Comparison of ENCODE assay signal across 8 mouse cellular contexts in the genomic region with DNA sequence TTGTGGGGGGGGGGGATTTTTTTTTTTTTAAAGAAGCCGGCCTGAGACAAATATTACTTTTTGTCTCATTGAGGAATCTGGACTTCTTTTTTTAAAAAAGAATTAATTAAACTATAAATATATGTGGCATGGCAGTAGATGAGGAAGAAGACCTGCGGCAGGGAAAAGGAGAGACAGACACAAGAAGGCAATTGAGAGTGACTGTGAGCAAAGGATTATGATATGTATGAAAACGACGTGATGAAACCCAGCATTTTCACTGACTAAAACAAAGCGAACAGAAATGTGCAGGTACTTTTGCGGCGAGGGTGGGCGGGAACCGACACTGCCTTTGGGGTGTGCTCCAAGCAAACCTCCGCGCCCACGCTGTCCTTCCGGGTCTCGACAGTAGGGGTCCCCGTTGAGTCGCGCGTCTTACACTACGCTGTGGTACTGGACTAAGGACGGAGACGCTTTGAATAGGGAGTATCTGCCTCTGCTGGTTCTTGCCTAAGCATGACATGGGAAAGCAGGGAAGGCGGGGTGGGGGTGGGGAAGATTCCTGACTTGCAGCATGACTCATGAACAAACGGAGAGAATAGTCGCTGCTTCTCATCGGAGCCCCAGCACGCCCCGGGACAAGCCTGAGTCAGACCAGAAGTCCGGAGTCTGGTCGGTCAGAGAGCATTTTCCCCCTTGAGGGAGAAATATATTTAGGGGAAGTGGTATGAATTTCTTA. TPM values are rescaled to one million over a fixed set of nuclear protein-coding genes. Genes with fewer than 3 reads are reported as not detected.
A peak's percentile ranks its signal among the peaks of the same experiment; 100 is the strongest.
DNase-seq lines count a peak whose midpoint lies in the region; ATAC-seq lines count a peak whose summit lies in the region.

No protein-coding gene starts in this region.

- ATAC-seq in hindbrain, embryonic 11.5 days (ENCODE audit: low FRiP score): peak; percentile 97

- H3K4me3 ChIP-seq in hindbrain, embryonic 11.5 days (ENCODE audit: low read depth, low read length): no peak overlapping the region

- no peaks in the 10 kb centered on the region for H3K27me3 ChIP-seq in hindbrain, embryonic 11.5 days (ENCODE audit: control insufficient read depth, insufficient read depth, low read length)

- H3K36me3 ChIP-seq in hindbrain, embryonic 11.5 days (ENCODE audit: control insufficient read depth, insufficient read depth, low read length): no peaks in the 10 kb centered on the region

- H3K4me1 ChIP-seq in hindbrain, embryonic 11.5 days (replicated peaks; ENCODE audit: control insufficient read depth, insufficient read depth, low read length): no peaks in the 10 kb centered on the region

- peak overlapping the region; percentile 34 for H3K4me2 ChIP-seq in hindbrain, embryonic 11.5 days (replicated peaks; ENCODE audit: low read depth, low read length)

- 7% methylated on average over 29 of the region's 29 CpGs for WGBS in hindbrain, embryonic 11.5 days

- no peak overlapping the region for H3K27ac ChIP-seq in hindbrain, embryonic 11.5 days (ENCODE audit: low read depth, low read length)

- no peak overlapping the region; the same call in 1 of the 2 replicates for H3K9ac ChIP-seq in hindbrain, embryonic 11.5 days (ENCODE audit: low read depth, low read length)

- no peaks in the 10 kb centered on the region for H3K9me3 ChIP-seq in hindbrain, embryonic 11.5 days (ENCODE audit: control insufficient read depth, low read length)

- DNase-seq in MEL-GATA-1-ER (ENCODE audit: extremely low read depth, low read depth): peak; percentile 70
- DNase-seq in cerebellum, adult 9-10 months: peak; percentile 89
- DNase-seq in frontal cortex, adult 2 months (ENCODE audit: extremely low spot score in 1 of 2, low spot score in 1 of 2): peak; percentile 91 to 99
- peak; percentile 97 for DNase-seq in hindbrain, embryonic 11.5 days (ENCODE audit: low spot score)
- DNase-seq in layer of hippocampus, postnatal 10 days (ENCODE audit: low spot score in 2 of 2): peak; percentile 96 to 97
- DNase-seq in lung, postnatal 10 days: peak; percentile 95
- peak; percentile 90 for DNase-seq in ovary, postnatal 36 days (ENCODE audit: low spot score)
- DNase-seq in thymus, postnatal 25 days: peak; percentile 91

RNA-seq across cellular contexts. Expression of gene Ercc4, which starts 50.6 kb away (rescaled TPM):
- 18.5 and 19.8 TPM in 2 replicates for polyA plus RNA-seq in frontal cortex, adult 2 months (2012; rRNA removed)
- 14.3 and 14.8 TPM in 2 replicates for polyA plus RNA-seq in hindbrain, embryonic 11.5 days (2014; fragmentation: Nextera tagmentation; extraction: Ambion mirVana)
- 10 to 100 TPM; 24.6 to 26.5 TPM for total RNA-seq in layer of hippocampus, postnatal 10 days (2021)
